Mouse (Mus musculus) heart, embryonic 16.5 days (tissue): Measurements from ENCODE around the gene Gsn. TPM values are rescaled to one million over a fixed set of nuclear protein-coding genes. Genes with fewer than 3 reads are reported as not detected.

Experiments used
- ATAC-seq: fragments of 200-750 bp; cut with Nextera tagmentation; replicated peaks from 2 replicates; pipeline ENCODE4 v1.8.0; 2017; ENCODE audit warnings: moderate number of reproducible peaks; ENCODE audit not compliant: insufficient read depth, low FRiP score; ENCODE audit errors: extremely low read depth
- H3K27ac ChIP-seq: fragments of 300-500 bp; sonication (generic); 2 replicates; pipeline ENCODE4 v1.5.1; 2014; ENCODE audit warnings: mild to moderate bottlenecking, low read length, control low read depth, moderate library complexity
- H3K27me3 ChIP-seq: fragments of 300-500 bp; sonication (generic); 2 replicates; pipeline ENCODE4 v1.6.1; 2014; ENCODE audit warnings: low read length, mixed read lengths; ENCODE audit not compliant: control insufficient read depth, insufficient read depth
- H3K36me3 ChIP-seq: fragments of 300-500 bp; sonication (generic); 2 replicates; pipeline ENCODE4 v1.6.1; 2014; ENCODE audit not compliant: control insufficient read depth, insufficient read depth
- H3K4me1 ChIP-seq: fragments of 300-500 bp; sonication (generic); 2 replicates; pipeline ENCODE4 v1.6.1; 2014; ENCODE audit warnings: low read length, mixed read lengths; ENCODE audit not compliant: control insufficient read depth, insufficient read depth
- H3K4me2 ChIP-seq: fragments of 300-500 bp; sonication (generic); 2 replicates; pipeline ENCODE4 v1.6.1; 2014; ENCODE audit warnings: low read depth, mild to moderate bottlenecking, control low read depth, low read length
- H3K4me3 ChIP-seq: fragments of 300-500 bp; sonication (generic); 2 replicates; pipeline ENCODE4 v1.5.1; 2014; ENCODE audit warnings: mild to moderate bottlenecking, control low read depth, low read length
- H3K9ac ChIP-seq: fragments of 300-500 bp; sonication (generic); 2 replicates; pipeline ENCODE4 v1.6.1; 2014; ENCODE audit warnings: low read length, control low read depth
- H3K9me3 ChIP-seq: fragments of 300-500 bp; sonication (generic); replicated peaks from 2 replicates; pipeline ENCODE4 v1.6.1; 2016; ENCODE audit warnings: low read length; ENCODE audit not compliant: control insufficient read depth
- WGBS: fragments of 180-500 bp; shearing (Covaris S2); extraction: QIAGEN DNeasy Blood & Tissue Kit; methylation state at CpG from one replicate; pipeline ENCODE4 v1.1.7; 2014; 5-methylcytosine and 5-hydroxymethylcytosine counted together
- polyA plus RNA-seq: library from polyadenylated mRNA; unstranded; fragments of >200 nt; fragmentation: Nextera tagmentation; extraction: Ambion mirVana; gene quantifications from 2 replicates; pipeline ENCODE4 v1.2.1, GENCODE M21; 2015

Gsn gene
- polyA plus RNA-seq, 1 experiment from 2014 or later, result 348 TPM

DNA sequence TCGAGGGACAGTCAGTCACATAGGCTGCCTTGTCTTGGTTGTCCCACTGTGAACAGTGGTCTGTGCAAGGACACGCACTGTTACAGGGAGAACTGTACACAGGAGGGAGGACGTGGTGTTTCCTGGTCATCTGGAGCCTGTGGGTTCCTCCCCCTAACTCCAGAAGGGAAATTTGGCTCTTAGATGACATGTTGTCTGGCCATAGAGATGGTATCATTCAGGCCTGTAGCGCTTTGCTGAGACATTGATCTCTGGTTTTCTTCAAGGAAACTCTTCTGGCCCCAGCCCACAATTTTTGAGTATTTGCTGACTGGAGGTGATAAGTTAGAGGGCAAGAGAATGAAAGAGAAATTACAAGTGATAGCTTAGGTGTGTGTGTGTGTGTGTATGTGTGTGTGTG is 2.4 kb downstream of the Gsn start:
- WGBS, result 57% methylated on average over 4 of the region's 4 CpGs
- H3K4me3 ChIP-seq, result no peak overlapping the region; the same call in 1 of the 2 replicates
- peaks cover 49% of the 10 kb centered on the region for H3K4me1 ChIP-seq
- H3K27ac ChIP-seq, result peak overlapping the region; percentile 96
- peak overlapping the region; percentile 80 for H3K4me2 ChIP-seq
- no peaks in the 10 kb centered on the region for H3K36me3 ChIP-seq
- ATAC-seq, result no peak
- no peaks in the 10 kb centered on the region for H3K27me3 ChIP-seq
- no peaks in the 10 kb centered on the region for H3K9me3 ChIP-seq
- peak overlapping the region; percentile 49 for H3K9ac ChIP-seq

DNA sequence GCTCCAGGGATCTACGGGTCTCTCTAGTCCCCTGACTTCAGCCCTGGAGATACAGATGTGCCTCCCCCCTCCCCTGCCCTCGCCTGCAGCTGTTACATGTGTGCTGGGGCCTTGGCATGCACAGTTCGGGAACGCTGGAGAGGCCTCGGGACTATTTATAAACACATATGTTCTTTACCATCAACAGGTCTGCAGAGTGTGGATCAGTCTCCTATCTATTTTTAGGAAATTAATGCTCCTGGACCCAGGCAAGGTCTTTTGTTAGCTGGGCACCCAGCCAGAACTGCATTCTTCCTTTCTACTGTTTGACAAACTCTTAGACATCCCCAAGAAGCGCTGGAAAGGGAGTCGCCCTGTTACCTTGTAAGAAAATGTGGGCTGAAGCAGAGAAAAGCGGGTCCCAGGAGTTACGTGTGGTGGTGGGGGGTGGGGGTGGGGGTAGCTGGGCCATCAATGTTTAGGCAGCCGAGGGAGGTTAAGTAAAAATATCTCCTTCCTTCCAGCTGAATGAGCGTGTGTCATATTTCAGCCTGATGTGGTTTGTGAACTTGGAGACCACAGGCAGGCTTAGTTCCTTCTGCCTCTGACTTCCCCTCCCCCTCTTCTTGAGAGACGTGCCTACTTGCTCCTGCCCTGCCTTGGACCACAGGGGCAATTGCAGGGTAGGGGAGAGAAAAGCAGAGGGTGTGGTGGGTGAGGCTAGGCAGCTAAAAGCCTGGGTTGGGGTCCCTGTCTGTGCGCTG is 3.3 kb downstream of the Gsn start:
- Histone ChIP-seq H3K27me3 (no peaks in the 10 kb centered on the region), H3K36me3 (no peaks in the 10 kb centered on the region), H3K4me3 (peak overlapping the region; percentile 22), H3K4me1 (peaks cover 49% of the 10 kb centered on the region), H3K9ac (peak overlapping the region; percentile 30), H3K4me2 (peak overlapping the region; percentile 80), H3K27ac (peak overlapping the region; percentile 96), H3K9me3 (no peaks in the 10 kb centered on the region)
- peak; percentile 64 for ATAC-seq
- 10% methylated on average over 13 of the region's 13 CpGs for WGBS

DNA sequence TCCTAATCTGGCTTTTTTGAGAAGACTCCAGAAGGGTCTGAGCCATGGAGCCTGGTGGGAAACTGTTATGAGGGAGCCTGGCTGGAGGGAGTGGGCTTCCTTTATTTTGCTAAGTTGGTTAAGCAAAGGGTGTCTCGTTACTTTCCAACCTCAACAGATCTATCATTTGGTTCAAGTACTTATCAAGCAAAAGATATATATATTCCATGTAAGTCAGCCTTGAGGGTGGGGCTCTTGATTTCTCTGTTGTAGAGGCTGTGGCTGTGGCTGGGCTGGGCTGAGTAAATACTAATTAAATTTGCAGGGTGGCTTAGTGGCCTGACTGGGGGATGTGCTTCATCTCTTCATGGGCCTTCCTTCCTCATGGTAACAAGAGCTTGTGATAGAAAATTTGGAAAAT is 4.1 kb downstream of the Gsn start:
- Histone ChIP-seq H3K9ac (peak overlapping the region; percentile 30), H3K4me1 (peaks cover 56% of the 10 kb centered on the region), H3K4me3 (no peak overlapping the region), H3K36me3 (no peaks in the 10 kb centered on the region), H3K27ac (peak overlapping the region; percentile 96), H3K4me2 (peak overlapping the region; percentile 80; the same call in 1 of the 2 replicates), H3K27me3 (no peaks in the 10 kb centered on the region), H3K9me3 (no peaks in the 10 kb centered on the region)
- WGBS, result 33% methylated on average over 1 of the region's 1 CpGs
- ATAC-seq, result no peak

DNA sequence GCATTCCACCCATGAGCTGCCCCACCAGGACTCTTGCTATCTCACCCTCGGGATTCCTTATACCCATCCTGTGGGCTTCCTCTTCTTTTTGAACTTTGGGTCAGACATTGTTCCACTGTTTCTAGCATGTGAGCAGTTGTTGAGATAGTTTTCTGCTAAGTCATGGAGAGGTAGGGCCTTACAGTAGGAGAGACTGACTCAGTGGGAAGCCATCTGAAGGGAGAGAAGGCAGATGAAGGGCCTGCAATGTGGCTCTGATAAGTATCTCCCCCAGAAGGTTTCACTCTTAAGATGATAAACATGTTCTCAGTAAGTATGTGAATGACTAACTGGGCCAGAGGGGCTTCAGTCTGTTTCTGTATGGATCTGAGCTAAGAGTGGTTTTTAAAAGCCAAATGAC is 7.9 kb downstream of the Gsn start:
- no peak overlapping the region for H3K9ac ChIP-seq
- ATAC-seq, result no peak
- no peak overlapping the region for H3K4me2 ChIP-seq
- H3K9me3 ChIP-seq, result no peaks in the 10 kb centered on the region
- peaks cover 62% of the 10 kb centered on the region for H3K4me1 ChIP-seq
- no peak overlapping the region for H3K4me3 ChIP-seq
- no peaks in the 10 kb centered on the region for H3K36me3 ChIP-seq
- no peak overlapping the region for H3K27ac ChIP-seq
- 65% methylated on average over 1 of the region's 1 CpGs for WGBS
- H3K27me3 ChIP-seq, result no peaks in the 10 kb centered on the region

DNA sequence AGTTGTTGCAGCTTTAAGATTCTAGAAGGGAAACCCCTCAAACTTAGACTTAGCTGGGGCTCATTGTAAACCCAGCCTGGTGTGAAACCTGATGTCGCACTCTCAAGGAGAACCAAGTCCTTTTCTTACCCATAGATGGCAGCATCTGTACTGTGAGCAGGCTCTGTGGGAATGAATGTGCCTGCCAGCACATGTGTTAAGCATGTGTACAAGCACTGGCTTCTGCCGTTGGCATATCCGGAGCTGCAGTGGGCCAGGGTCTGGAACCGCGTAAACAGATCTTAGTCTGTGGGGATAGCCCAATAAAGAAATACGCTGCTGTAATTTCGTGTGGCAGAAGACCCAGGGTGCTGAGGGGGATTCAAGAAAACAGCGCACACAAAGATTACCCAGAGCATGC is 9.1 kb downstream of the Gsn start:
- Histone ChIP-seq H3K27me3 (no peaks in the 10 kb centered on the region), H3K9ac (peak overlapping the region; percentile 53), H3K27ac (peak overlapping the region; percentile 61), H3K4me3 (peak overlapping the region; percentile 17; the same call in 1 of the 2 replicates), H3K36me3 (no peaks in the 10 kb centered on the region), H3K4me2 (peak overlapping the region; percentile 36; the same call in 1 of the 2 replicates), H3K9me3 (no peaks in the 10 kb centered on the region), H3K4me1 (peaks cover 64% of the 10 kb centered on the region)
- ATAC-seq, result peak; percentile 50; the same call in 1 of the 2 replicates
- WGBS, result 31% methylated on average over 8 of the region's 8 CpGs

DNA sequence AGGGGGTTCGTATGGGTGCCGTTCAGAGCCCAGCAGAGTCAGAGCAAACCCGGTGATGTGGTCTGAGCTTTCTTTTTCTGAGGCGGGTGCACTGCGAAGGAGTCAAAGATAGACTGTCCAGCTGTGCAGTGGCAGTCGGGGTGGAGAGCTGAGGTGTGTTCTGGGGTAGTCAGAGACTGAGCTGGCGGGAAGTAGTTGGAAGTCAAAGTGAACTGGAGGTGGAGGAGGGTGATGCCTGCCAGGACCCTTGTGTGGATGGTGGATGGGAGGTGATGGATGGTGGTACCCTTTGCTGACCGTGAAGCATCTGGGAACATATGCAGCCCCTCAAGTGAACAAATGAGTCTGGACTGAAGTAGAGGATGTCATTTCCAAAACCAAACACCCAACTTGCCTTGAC is 9.6 kb downstream of the Gsn start:
- Histone ChIP-seq H3K36me3 (no peaks in the 10 kb centered on the region), H3K9me3 (no peaks in the 10 kb centered on the region), H3K4me3 (no peak overlapping the region; the same call in 1 of the 2 replicates), H3K27ac (peak overlapping the region; percentile 61), H3K27me3 (no peaks in the 10 kb centered on the region), H3K4me1 (peaks cover 65% of the 10 kb centered on the region), H3K4me2 (peak overlapping the region; percentile 36; the same call in 1 of the 2 replicates), H3K9ac (peak overlapping the region; percentile 53; the same call in 1 of the 2 replicates)
- 64% methylated on average over 8 of the region's 8 CpGs for whole genome bisulfite sequencing
- no peak for ATAC-seq

DNA sequence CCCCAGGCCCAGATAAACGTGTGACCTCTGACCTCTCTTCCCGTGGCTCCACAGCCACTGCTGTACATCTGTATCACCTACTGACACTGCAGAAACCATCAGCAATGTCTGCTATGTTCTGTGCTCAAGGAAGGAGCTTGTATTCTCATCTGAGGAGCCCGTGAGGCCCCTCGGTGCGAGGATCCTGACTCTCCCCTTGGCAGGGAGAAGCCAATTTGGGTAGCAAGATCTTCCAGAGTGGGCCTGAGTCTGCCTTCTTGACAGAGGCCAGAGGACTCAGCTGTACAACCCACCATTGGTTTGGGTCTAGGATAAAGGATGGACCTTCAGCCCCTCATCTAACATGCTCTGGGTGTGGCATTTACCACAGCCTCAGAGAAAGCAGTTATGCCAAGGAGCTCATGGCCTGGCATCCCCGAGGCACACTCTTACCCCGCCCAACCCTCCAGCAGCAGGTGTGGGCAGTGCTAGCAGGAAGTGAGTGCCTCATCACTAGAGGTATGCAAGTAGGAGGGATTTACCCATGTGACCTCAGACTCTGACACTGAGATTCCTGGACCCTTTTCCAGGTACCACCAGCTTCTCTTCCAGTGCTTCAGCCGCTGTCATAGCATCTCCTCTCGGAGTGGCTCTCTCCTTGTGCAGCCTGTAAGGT is 10.2 kb downstream of the Gsn start:
- peaks cover 70% of the 10 kb centered on the region for H3K4me1 ChIP-seq
- no peaks in the 10 kb centered on the region for H3K27me3 ChIP-seq
- no peak overlapping the region for H3K27ac ChIP-seq
- H3K9ac ChIP-seq, result no peak overlapping the region
- no peak overlapping the region for H3K4me2 ChIP-seq
- no peak overlapping the region for H3K4me3 ChIP-seq
- H3K9me3 ChIP-seq, result no peaks in the 10 kb centered on the region
- no peaks in the 10 kb centered on the region for H3K36me3 ChIP-seq
- WGBS, result 71% methylated on average over 9 of the region's 9 CpGs
- no peak for ATAC-seq

DNA sequence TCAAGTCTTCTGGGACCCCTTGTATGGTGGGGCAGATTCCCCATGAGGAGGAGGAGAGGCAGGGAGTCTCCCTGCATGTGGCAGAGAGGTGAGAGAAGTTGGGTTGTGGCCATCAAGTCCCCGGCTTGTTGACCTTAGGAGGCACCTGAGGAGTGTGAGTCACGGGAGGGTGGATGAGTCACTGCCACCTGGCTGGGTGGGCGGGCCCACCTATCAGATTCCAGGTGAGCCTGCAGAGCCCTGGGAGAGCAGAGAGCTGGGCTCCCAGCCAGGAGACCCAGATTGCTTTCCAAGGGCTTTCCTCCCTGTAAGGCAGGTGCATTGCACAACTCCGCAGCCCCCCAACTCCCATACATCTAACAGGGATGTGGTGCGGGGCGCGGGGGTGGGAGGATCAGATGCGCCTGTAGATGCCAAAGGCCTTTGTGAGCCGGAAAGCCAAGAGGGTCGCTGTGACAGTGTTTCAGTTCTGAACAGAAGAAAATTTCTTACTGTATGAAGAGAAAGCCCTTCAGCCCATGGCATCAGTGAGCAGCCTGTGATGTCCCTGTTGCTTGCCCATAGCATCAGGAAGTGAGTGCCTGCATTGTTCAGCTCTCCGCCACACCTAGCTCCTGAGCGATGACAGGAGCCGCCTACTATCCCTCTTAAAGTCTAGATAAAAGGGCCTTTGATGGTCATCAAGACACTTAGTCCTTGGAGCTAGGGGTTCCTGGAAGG is 11.1 kb downstream of the Gsn start:
- ATAC-seq, result no peak
- no peak overlapping the region; the same call in 1 of the 2 replicates for H3K9ac ChIP-seq
- H3K27ac ChIP-seq, result no peak overlapping the region; the same call in 1 of the 2 replicates
- no peak overlapping the region for H3K4me2 ChIP-seq
- WGBS, result 65% methylated on average over 13 of the region's 13 CpGs
- H3K4me1 ChIP-seq, result peaks cover 71% of the 10 kb centered on the region
- H3K4me3 ChIP-seq, result no peak overlapping the region
- H3K27me3 ChIP-seq, result no peaks in the 10 kb centered on the region
- H3K36me3 ChIP-seq, result no peaks in the 10 kb centered on the region
- no peaks in the 10 kb centered on the region for H3K9me3 ChIP-seq
